Mouse (Mus musculus) MEL (cell line): ENCODE results near the gene Angpt4.

Experiments used
- BHLHE40 ChIP-seq: IDR thresholded peaks from 2 replicates; pipeline ENCODE4 v1.6.1; 2012; ENCODE audit warnings: low read depth, mild to moderate bottlenecking, inconsistent platforms, low read length, improper control_type of control experiment, borderline replicate concordance
- CHD2 ChIP-seq: IDR thresholded peaks from 2 replicates; pipeline ENCODE4 v1.6.1; 2011; ENCODE audit warnings: low read length, improper control_type of control experiment
- GABPA ChIP-seq: IDR thresholded peaks from 2 replicates; pipeline ENCODE4 v1.6.1; 2012; ENCODE audit warnings: low read depth, mild to moderate bottlenecking, inconsistent platforms, low read length, improper control_type of control experiment, moderate library complexity
- SIN3A ChIP-seq: IDR thresholded peaks from 2 replicates; pipeline ENCODE4 v1.6.1; 2012; ENCODE audit warnings: low read length, improper control_type of control experiment, inconsistent platforms
- SMC3 ChIP-seq: IDR thresholded peaks from 2 replicates; pipeline ENCODE4 v1.6.1; 2011; ENCODE audit warnings: low read depth, low read length, improper control_type of control experiment
- USF1 ChIP-seq: IDR thresholded peaks from 2 replicates; pipeline ENCODE4 v1.6.1; 2014; ENCODE audit warnings: low read depth, mild to moderate bottlenecking, inconsistent platforms, low read length, improper control_type of control experiment, moderate library complexity
- ZMIZ1 ChIP-seq: IDR thresholded peaks from 2 replicates; pipeline ENCODE4 v1.6.1; 2012; ENCODE audit warnings: low read depth, mild to moderate bottlenecking, inconsistent platforms, low read length, improper control_type of control experiment, moderate library complexity

GRCm38 (mm10) chr2:151904636-151905035 lies 6.4 kb upstream of the Angpt4 start:
- TF ChIP-seq BHLHE40 (no peak), CHD2 (no peak), USF1 (no peak), GABPA (no peak), ZMIZ1 (no peak), SIN3A (no peak), SMC3 (no peak)
